Mouse (Mus musculus): ENCODE measurements around the gene Gm11011.

GRCm38 (mm10) chr2:169615998-169616397, 28.5 kb upstream of the Gm11011 start:
- TF ChIP-seq CTCF (conservative IDR thresholded peaks at IDR 0.05; ENCODE audit: low read length), result no peak
- peak; percentile 91 for TF ChIP-seq NANOG (IDR thresholded peaks at IDR 0.05; ENCODE audit: borderline replicate concordance, low read length)

Measured in E14TG2a.4 (cell line).